Mouse (Mus musculus): ENCODE data around the gene Ndufs7. TPM values are rescaled to one million over a fixed set of nuclear protein-coding genes. Genes with fewer than 3 reads are reported as not detected.
A peak's percentile ranks its signal among the peaks of the same experiment; 100 is the strongest.

Gene Ndufs7
- polyA plus RNA-seq, 1 experiment from 2014 or later: 265 TPM

DNA sequence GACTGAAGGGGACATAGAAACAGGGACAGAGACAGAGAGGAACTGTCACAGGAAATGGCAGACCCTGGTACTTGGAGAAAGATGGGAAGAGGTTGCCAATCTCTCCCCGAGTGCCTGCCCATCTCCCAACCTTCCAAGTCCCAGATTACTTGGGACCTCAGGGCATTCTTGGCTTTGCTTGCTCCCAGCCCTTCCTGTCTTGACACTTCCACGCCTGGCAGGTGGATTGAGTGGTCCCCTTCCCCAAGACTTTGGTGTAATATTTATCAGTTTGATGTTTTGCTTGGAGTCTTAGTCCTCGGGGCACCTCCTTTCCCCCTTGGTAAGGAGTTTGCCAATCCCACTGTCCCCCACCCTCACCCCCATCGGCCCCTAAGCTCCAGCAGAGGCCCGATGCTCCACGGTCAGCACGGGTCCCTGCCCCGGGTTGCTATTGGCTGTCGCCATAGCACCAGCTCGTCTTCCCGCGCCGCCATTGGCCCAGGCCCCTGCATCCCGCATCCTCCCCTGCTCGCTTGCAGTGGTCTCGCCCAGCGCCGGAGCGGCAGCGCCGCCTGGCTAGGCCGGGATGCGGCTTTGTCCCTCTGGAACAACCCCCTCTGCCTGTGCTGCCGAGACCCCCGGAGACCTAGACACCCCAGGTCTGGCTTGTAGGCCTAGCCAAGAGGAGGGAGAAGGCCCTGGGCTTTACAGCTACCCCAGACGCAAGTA lies 49.8 kb downstream of the Ndufs7 start:
- peak overlapping the region; percentile 99 for H3K9ac ChIP-seq (replicated peaks)
- peaks cover 34% of the 10 kb centered on the region for H3K36me3 ChIP-seq
- H3K4me1 ChIP-seq (replicated peaks): peaks cover 89% of the 10 kb centered on the region
- no peaks in the 10 kb centered on the region for H3K27me3 ChIP-seq
- peak; percentile 82 for ATAC-seq
- no peaks in the 10 kb centered on the region for H3K9me3 ChIP-seq
- peak overlapping the region; percentile 99 for H3K27ac ChIP-seq
- H3K4me3 ChIP-seq (replicated peaks): peak overlapping the region; percentile 76
- H3K4me2 ChIP-seq (replicated peaks): peak overlapping the region; percentile 99
- WGBS: 1% methylated on average over 26 of the region's 26 CpGs

DNA sequence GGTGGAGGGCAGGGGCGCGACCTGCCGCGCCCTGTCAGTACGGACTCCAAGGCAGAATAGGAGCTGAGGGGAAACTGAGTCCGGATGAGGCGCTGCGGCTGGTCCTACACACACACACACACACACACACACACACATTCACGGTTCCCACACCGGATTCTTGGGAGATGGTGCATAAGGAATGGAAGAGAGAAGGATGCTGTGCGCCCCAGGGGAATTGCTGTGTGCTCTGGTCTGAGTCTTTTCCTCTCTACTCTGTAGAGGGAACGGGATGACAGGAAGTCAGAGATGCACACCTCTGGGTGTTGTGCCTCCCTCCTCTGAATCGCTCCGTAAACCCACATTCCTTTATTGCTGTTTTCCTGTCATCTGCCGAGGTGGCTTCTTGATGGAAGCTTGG lies 50.4 kb downstream of the Ndufs7 start:
- H3K4me2 ChIP-seq (replicated peaks): peak overlapping the region; percentile 99

DNA sequence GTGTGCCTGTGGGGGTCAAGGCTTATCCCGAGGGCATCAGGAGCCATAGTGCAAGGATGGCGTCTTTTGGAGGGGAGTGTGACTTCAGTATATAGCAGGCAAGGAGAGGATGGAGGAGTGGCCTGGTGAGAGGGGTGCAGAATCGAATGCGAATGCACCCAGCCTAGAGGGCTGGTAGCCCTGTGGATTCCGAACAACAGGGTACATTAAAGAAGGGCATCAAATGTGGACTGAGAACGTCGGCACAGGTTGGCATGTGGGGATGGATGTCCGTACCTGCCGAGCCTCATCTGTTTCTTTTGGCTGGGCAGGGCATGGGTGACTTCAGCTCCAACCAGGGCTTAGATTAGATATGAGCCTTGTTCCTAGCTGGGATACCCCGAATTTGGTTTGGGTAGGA lies 50.9 kb downstream of the Ndufs7 start:
- Histone ChIP-seq H3K4me3 (replicated peaks) (peak overlapping the region; percentile 76), H3K9ac (replicated peaks) (peak overlapping the region; percentile 99), H3K36me3 (peaks cover 34% of the 10 kb centered on the region), H3K4me1 (replicated peaks) (peaks cover 90% of the 10 kb centered on the region), H3K9me3 (no peaks in the 10 kb centered on the region), H3K27me3 (no peaks in the 10 kb centered on the region), H3K4me2 (replicated peaks) (peak overlapping the region; percentile 99), H3K27ac (peak overlapping the region; percentile 99)
- 43% methylated on average over 10 of the region's 10 CpGs for WGBS
- ATAC-seq: no peak

More for the DNA sequence above, 50.4 kb downstream of the Ndufs7 start:
- Histone ChIP-seq H3K9ac (replicated peaks) (peak overlapping the region; percentile 99), H3K27ac (peak overlapping the region; percentile 99), H3K9me3 (no peaks in the 10 kb centered on the region), H3K36me3 (peaks cover 34% of the 10 kb centered on the region), H3K4me1 (replicated peaks) (peaks cover 89% of the 10 kb centered on the region), H3K27me3 (no peaks in the 10 kb centered on the region), H3K4me3 (replicated peaks) (peak overlapping the region; percentile 76)
- WGBS: 3% methylated on average over 15 of the region's 15 CpGs
- ATAC-seq: no peak

DNA sequence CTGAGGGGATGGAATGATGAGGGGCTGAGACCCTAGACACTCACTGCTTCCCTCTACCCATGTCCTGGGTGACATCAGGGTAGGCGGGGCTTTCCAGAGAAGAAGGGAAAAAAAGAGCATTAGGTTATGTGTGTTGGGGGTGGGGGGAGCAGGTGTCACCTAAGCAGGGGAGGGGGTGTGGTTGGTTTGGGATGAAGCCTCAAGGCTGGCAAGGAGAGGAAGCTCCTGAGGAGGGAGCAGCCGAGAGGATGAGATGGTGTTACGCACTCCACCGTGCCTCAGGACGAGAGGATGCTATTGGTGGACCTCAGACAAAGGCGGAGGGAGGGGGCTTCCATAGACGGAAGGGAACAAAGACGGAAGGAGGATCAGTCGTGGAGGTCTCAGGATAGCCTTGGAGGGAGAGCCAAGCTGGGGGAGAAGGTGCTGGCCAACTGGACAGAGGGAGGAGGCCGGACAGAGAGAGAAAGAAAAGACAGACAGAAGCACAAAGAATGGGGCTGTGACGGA lies 51.8 kb downstream of the Ndufs7 start:
- Histone ChIP-seq H3K4me3 (replicated peaks) (peak overlapping the region; percentile 76), H3K9me3 (no peaks in the 10 kb centered on the region), H3K4me1 (replicated peaks) (peaks cover 90% of the 10 kb centered on the region), H3K9ac (replicated peaks) (peak overlapping the region; percentile 99), H3K36me3 (peaks cover 40% of the 10 kb centered on the region), H3K27ac (peak overlapping the region; percentile 99), H3K4me2 (replicated peaks) (peak overlapping the region; percentile 99), H3K27me3 (no peaks in the 10 kb centered on the region)
- 5% methylated on average over 11 of the region's 11 CpGs for WGBS
- ATAC-seq: peak; percentile 84

DNA sequence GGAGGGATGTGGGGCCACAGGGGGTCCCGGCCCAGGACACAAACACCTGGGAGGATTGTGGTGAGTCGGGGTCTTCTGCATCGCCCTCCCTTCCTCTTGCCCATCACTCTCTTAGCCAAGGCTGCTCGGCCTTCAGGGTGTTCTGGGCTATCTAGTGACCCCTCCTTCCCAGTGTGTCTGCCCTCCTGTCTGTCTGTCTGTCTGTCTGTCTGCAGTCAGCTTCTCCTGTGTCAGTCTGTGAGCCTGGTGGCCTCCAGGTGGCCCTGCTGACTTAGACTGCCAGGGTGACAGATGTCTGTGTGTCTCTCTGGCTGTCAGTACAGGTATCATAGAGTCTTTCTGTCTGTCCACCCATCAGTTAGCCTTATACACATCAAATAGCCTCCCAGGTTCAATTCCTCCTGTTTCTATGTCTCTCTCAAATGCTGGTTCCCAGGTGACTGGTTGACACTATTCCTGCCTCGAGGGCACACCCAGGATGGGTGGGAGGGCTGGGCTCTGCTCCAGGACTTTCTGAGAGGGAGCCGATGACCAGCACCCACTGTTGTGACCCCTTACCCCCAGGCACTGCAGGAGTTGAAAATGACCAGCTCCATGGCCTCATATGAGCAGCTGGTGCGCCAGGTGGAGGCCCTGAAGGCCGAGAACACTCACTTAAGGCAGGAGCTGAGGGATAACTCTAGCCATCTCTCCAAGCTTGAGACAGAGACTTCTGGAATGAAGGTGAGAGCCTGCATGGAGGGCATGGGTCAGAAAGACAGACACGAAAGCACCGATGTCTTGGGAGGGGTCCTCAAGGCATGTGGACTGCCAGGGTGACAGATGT lies 52.5 kb downstream of the Ndufs7 start:
- H3K27ac ChIP-seq: peak overlapping the region; percentile 99
- H3K4me2 ChIP-seq (replicated peaks): peak overlapping the region; percentile 99
- no peak for ATAC-seq
- H3K4me3 ChIP-seq (replicated peaks): peak overlapping the region; percentile 76
- H3K27me3 ChIP-seq: no peaks in the 10 kb centered on the region
- WGBS: 68% methylated on average over 10 of the region's 10 CpGs
- peaks cover 89% of the 10 kb centered on the region for H3K4me1 ChIP-seq (replicated peaks)
- peaks cover 48% of the 10 kb centered on the region for H3K36me3 ChIP-seq
- peak overlapping the region; percentile 99 for H3K9ac ChIP-seq (replicated peaks)
- H3K9me3 ChIP-seq: no peaks in the 10 kb centered on the region

DNA sequence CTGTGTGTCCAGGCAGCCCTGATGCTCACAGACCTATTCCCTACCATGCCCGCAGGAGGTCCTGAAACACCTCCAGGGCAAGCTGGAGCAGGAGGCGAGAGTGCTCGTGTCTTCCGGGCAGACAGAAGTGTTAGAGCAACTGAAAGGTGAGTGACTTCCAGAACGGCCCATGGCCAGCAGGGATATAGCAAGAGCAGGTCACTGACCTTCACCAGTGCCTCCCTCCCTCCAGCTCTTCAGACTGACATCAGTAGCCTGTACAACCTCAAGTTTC lies 53.1 kb downstream of the Ndufs7 start:
- H3K36me3 ChIP-seq: peaks cover 53% of the 10 kb centered on the region
- ATAC-seq: no peak
- H3K9ac ChIP-seq (replicated peaks): peak overlapping the region; percentile 99
- 44% methylated on average over 5 of the region's 5 CpGs for WGBS
- peak overlapping the region; percentile 76 for H3K4me3 ChIP-seq (replicated peaks)
- H3K27ac ChIP-seq: peak overlapping the region; percentile 99
- H3K9me3 ChIP-seq: no peaks in the 10 kb centered on the region
- H3K4me2 ChIP-seq (replicated peaks): peak overlapping the region; percentile 99
- H3K27me3 ChIP-seq: no peaks in the 10 kb centered on the region
- H3K4me1 ChIP-seq (replicated peaks): peaks cover 87% of the 10 kb centered on the region

DNA sequence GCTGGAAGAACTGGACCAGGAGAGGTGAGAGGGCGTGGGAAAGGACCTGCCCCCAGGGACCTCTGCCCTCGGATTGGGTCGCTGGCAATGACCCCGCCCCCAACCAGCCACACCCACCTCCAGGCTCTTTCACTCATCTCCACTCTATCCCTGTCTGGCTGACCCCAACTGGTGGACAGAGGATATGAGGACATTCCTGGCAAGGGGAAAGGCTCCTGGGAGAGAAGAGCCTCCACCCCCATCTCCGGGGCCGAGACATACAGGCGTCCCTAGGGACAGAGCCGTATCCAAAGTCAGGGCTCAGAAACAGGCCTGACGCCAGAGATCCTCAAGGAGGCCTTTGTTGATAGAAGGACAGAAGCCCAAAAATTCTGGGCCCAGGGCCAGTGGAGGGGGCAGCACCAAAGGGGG lies 53.6 kb downstream of the Ndufs7 start:
- Histone ChIP-seq H3K36me3 (peaks cover 58% of the 10 kb centered on the region), H3K4me1 (replicated peaks) (peaks cover 87% of the 10 kb centered on the region), H3K4me2 (replicated peaks) (peak overlapping the region; percentile 99), H3K9me3 (no peaks in the 10 kb centered on the region), H3K27ac (peak overlapping the region; percentile 99), H3K27me3 (no peaks in the 10 kb centered on the region), H3K4me3 (replicated peaks) (peak overlapping the region; percentile 76), H3K9ac (replicated peaks) (peak overlapping the region; percentile 99)
- no peak for ATAC-seq
- 13% methylated on average over 9 of the region's 9 CpGs for WGBS

DNA sequence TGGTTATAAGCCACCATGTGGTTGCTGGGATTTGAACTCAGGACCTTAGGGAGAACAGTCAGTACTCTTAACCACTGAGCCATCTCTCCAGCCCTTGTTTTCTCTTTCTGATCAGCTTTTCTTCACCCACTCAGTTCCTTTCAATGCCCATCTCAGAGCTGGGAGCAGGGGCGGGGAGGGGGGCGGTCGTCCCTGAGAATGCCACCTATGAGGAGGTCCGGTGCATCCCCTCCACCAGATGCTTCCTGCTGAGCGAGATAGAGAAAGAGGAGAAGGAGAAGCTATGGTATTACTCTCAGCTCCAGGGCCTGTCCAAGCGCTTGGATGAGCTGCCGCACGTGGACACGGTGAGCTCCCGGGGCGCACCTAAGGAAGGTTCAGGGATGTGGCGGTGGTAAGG lies 55.5 kb downstream of the Ndufs7 start:
- no peak overlapping the region for H3K27ac ChIP-seq
- peak overlapping the region; percentile 11 for H3K4me3 ChIP-seq (replicated peaks)
- H3K36me3 ChIP-seq: peaks cover 78% of the 10 kb centered on the region
- 44% methylated on average over 12 of the region's 12 CpGs for WGBS
- peak overlapping the region; percentile 48; the same call in 1 of the 2 replicates for H3K9ac ChIP-seq (replicated peaks)
- no peaks in the 10 kb centered on the region for H3K27me3 ChIP-seq
- no peak for ATAC-seq
- peaks cover 78% of the 10 kb centered on the region for H3K4me1 ChIP-seq (replicated peaks)
- H3K4me2 ChIP-seq (replicated peaks): peak overlapping the region; percentile 41
- H3K9me3 ChIP-seq: no peaks in the 10 kb centered on the region

DNA sequence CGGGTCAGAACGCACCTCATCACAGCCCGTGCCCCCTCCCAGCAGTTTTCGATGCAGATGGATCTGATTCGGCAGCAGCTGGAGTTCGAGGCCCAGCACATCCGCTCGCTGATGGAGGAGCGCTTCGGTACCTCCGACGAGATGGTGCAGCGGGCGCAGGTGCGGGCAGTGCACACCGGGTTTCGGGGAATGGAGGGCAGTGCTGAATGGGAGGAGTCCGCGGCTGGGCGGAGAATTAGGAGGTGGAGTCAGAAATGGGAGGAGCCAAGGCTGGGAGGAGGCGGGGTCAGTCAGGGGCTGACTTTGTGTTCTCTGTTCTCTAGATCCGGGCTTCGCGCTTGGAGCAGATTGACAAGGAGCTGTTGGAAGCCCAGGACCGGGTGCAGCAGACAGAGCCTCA lies 55.9 kb downstream of the Ndufs7 start:
- ATAC-seq: no peak
- Histone ChIP-seq H3K4me3 (replicated peaks) (peak overlapping the region; percentile 11), H3K27ac (no peak overlapping the region), H3K4me2 (replicated peaks) (peak overlapping the region; percentile 41), H3K9me3 (no peaks in the 10 kb centered on the region), H3K27me3 (no peaks in the 10 kb centered on the region), H3K4me1 (replicated peaks) (peaks cover 74% of the 10 kb centered on the region), H3K9ac (replicated peaks) (peak overlapping the region; percentile 48; the same call in 1 of the 2 replicates), H3K36me3 (peaks cover 82% of the 10 kb centered on the region)
- 31% methylated on average over 25 of the region's 25 CpGs for WGBS

Small RNA genes lying within 50 kb of the gene (microRNA-seq; reads per million reads assigned to microRNA genes)
- gene Mir6911: 2.3 reads per million, percentile 5 among the genes with 10 or more reads in this experiment

Other genes with a start within 250 kb of the Ndufs7 start
- 1.5 and 1.6 TPM in 2 replicates for gene Arhgap45, start 232.5 kb upstream of the Ndufs7 start, polyA plus RNA-seq (2015; fragmentation: Nextera tagmentation; extraction: Ambion mirVana)
- gene Polr2e, start 209.3 kb upstream of the Ndufs7 start, polyA plus RNA-seq (2015; fragmentation: Nextera tagmentation; extraction: Ambion mirVana): 159 and 174 TPM in 2 replicates
- 498 and 532 TPM in 2 replicates for gene Gpx4, start 202.0 kb upstream of the Ndufs7 start, polyA plus RNA-seq (2015; fragmentation: Nextera tagmentation; extraction: Ambion mirVana)
- gene Sbno2, start 143.6 kb upstream of the Ndufs7 start, polyA plus RNA-seq (2015; fragmentation: Nextera tagmentation; extraction: Ambion mirVana): 13.4 and 15.3 TPM in 2 replicates
- 17.7 and 20.7 TPM in 2 replicates for gene Stk11, start 133.3 kb upstream of the Ndufs7 start, polyA plus RNA-seq (2015; fragmentation: Nextera tagmentation; extraction: Ambion mirVana)
- 391 and 394 TPM in 2 replicates for gene Atp5d, start 110.5 kb upstream of the Ndufs7 start, polyA plus RNA-seq (2015; fragmentation: Nextera tagmentation; extraction: Ambion mirVana)
- gene Cbarp, start 108.3 kb upstream of the Ndufs7 start, polyA plus RNA-seq (2015; fragmentation: Nextera tagmentation; extraction: Ambion mirVana): 40.6 and 45.3 TPM in 2 replicates
- 35.9 and 40.6 TPM in 2 replicates for gene Midn, start 100.8 kb upstream of the Ndufs7 start, polyA plus RNA-seq (2015; fragmentation: Nextera tagmentation; extraction: Ambion mirVana)
- gene Cirbp, start 83.1 kb upstream of the Ndufs7 start, polyA plus RNA-seq (2015; fragmentation: Nextera tagmentation; extraction: Ambion mirVana): 354 and 412 TPM in 2 replicates
- gene 1600002K03Rik, start 76.2 kb upstream of the Ndufs7 start, polyA plus RNA-seq (2015; fragmentation: Nextera tagmentation; extraction: Ambion mirVana): 11.9 and 14.5 TPM in 2 replicates
- gene Efna2, start 69.6 kb upstream of the Ndufs7 start, polyA plus RNA-seq (2015; fragmentation: Nextera tagmentation; extraction: Ambion mirVana): 34.5 and 41.3 TPM in 2 replicates
- 91.4 and 98.4 TPM in 2 replicates for gene Mum1, start 22.7 kb upstream of the Ndufs7 start, polyA plus RNA-seq (2015; fragmentation: Nextera tagmentation; extraction: Ambion mirVana)
- 20.9 and 22.3 TPM in 2 replicates for gene Gamt, start 11.9 kb downstream of the Ndufs7 start, polyA plus RNA-seq (2015; fragmentation: Nextera tagmentation; extraction: Ambion mirVana)
- 62.9 and 66.1 TPM in 2 replicates for gene Dazap1, start 12.4 kb downstream of the Ndufs7 start, polyA plus RNA-seq (2015; fragmentation: Nextera tagmentation; extraction: Ambion mirVana)
- 631 and 653 TPM in 2 replicates for gene Rps15, start 43.3 kb downstream of the Ndufs7 start, polyA plus RNA-seq (2015; fragmentation: Nextera tagmentation; extraction: Ambion mirVana)
- 182 and 209 TPM in 2 replicates for gene Apc2, start 46.9 kb downstream of the Ndufs7 start, polyA plus RNA-seq (2015; fragmentation: Nextera tagmentation; extraction: Ambion mirVana)
- 27.8 and 33.4 TPM in 2 replicates for gene 2310011J03Rik, start 71.4 kb downstream of the Ndufs7 start, polyA plus RNA-seq (2015; fragmentation: Nextera tagmentation; extraction: Ambion mirVana)
- gene Pcsk4, start 80.4 kb downstream of the Ndufs7 start, polyA plus RNA-seq (2015; fragmentation: Nextera tagmentation; extraction: Ambion mirVana): 1.9 and 2.1 TPM in 2 replicates
- gene Reep6, start 80.8 kb downstream of the Ndufs7 start, polyA plus RNA-seq (2015; fragmentation: Nextera tagmentation; extraction: Ambion mirVana): 3.0 and 3.1 TPM in 2 replicates
- gene Adamtsl5, start 99.3 kb downstream of the Ndufs7 start, polyA plus RNA-seq (2015; fragmentation: Nextera tagmentation; extraction: Ambion mirVana): 0.39 and 0.61 TPM in 2 replicates
- gene Plk5, start 107.3 kb downstream of the Ndufs7 start, polyA plus RNA-seq (2015; fragmentation: Nextera tagmentation; extraction: Ambion mirVana): 0.96 and 1.3 TPM in 2 replicates
- gene Mex3d, start 138.5 kb downstream of the Ndufs7 start, polyA plus RNA-seq (2015; fragmentation: Nextera tagmentation; extraction: Ambion mirVana): 15.9 and 18.6 TPM in 2 replicates
- 243 and 257 TPM in 2 replicates for gene Mbd3, start 150.4 kb downstream of the Ndufs7 start, polyA plus RNA-seq (2015; fragmentation: Nextera tagmentation; extraction: Ambion mirVana)
- 518 and 572 TPM in 2 replicates for gene Uqcr11, start 157.7 kb downstream of the Ndufs7 start, polyA plus RNA-seq (2015; fragmentation: Nextera tagmentation; extraction: Ambion mirVana)
- 67.7 and 82.3 TPM in 2 replicates for gene Tcf3, start 184.5 kb downstream of the Ndufs7 start, polyA plus RNA-seq (2015; fragmentation: Nextera tagmentation; extraction: Ambion mirVana)
- gene Onecut3, start 245.7 kb downstream of the Ndufs7 start, polyA plus RNA-seq (2015; fragmentation: Nextera tagmentation; extraction: Ambion mirVana): 2.6 and 3.0 TPM in 2 replicates

All from midbrain, embryonic 13.5 days (tissue).